Mouse (Mus musculus) ES-E14 (cell line): ENCODE measurements around the gene Mmachc. TPM values are rescaled to one million over a fixed set of nuclear protein-coding genes. Genes with fewer than 3 reads are reported as not detected.

Source experiments
- DNase-seq: peaks from one replicate; pipeline ENCODE4 v3.0.0-alpha.2; 2013; ENCODE audit warnings: low read depth, low spot score
- H3K27ac ChIP-seq: 2 replicates; pipeline ENCODE4 v1.5.1; 2012; ENCODE audit warnings: low read depth, mild to moderate bottlenecking, low read length, moderate library complexity, mixed read lengths; ENCODE audit not compliant: poor library complexity, insufficient read depth, severe bottlenecking
- H3K36me3 ChIP-seq: 2 replicates; pipeline ENCODE4 v1.6.1; 2012; ENCODE audit warnings: mild to moderate bottlenecking, low read length, moderate library complexity, mixed read lengths; ENCODE audit not compliant: control insufficient read depth, poor library complexity, insufficient read depth, severe bottlenecking
- H3K4me1 ChIP-seq, 2 experiments: fragments of 150-350 bp in 1 of 2; sonication (generic) in 1 of 2; 2 replicates each; pipeline ENCODE4 v1.6.1; 2012; ENCODE audit warnings: low read length in 2 of 2, mild to moderate bottlenecking in 1 of 2, mixed read lengths in 1 of 2; ENCODE audit not compliant: control insufficient read depth in 2 of 2, insufficient read depth in 2 of 2, poor library complexity in 1 of 2
- H3K4me3 ChIP-seq, 2 experiments: fragments of 150-350 bp in 1 of 2; sonication (generic) in 1 of 2; 2 replicates each; pipeline ENCODE4 v1.5.1; 2012; ENCODE audit warnings: low read length in 2 of 2, low read depth in 1 of 2, mild to moderate bottlenecking in 1 of 2, mixed read lengths in 1 of 2; ENCODE audit not compliant: insufficient read depth in 1 of 2, poor library complexity in 1 of 2, severe bottlenecking in 1 of 2
- H3K9ac ChIP-seq: 2 replicates; pipeline ENCODE4 v1.6.1; 2012; ENCODE audit warnings: low read depth, mild to moderate bottlenecking, low read length, mixed read lengths; ENCODE audit not compliant: poor library complexity, insufficient read depth, severe bottlenecking
- H3K9me3 ChIP-seq: fragments of 150-350 bp; sonication (generic); 2 replicates; pipeline ENCODE4 v1.6.1; 2012; ENCODE audit warnings: low read depth, mild to moderate bottlenecking, low read length; ENCODE audit not compliant: control insufficient read depth, insufficient read depth
- CHD2 ChIP-seq: IDR thresholded peaks from 2 replicates; pipeline ENCODE4 v1.6.1; 2014; ENCODE audit warnings: mild to moderate bottlenecking, low read depth, low read length, inconsistent platforms
- HCFC1 ChIP-seq: IDR thresholded peaks from 2 replicates; pipeline ENCODE4 v1.6.1; 2012; ENCODE audit warnings: low read length, inconsistent platforms, borderline replicate concordance; ENCODE audit not compliant: insufficient read depth
- MAFK ChIP-seq: IDR thresholded peaks from 2 replicates; pipeline ENCODE4 v1.6.1; 2014; ENCODE audit warnings: mild to moderate bottlenecking, low read depth, low read length, inconsistent platforms; ENCODE audit not compliant: insufficient read depth
- ZC3H11A ChIP-seq: IDR thresholded peaks from 2 replicates; pipeline ENCODE4 v1.6.1; 2012; ENCODE audit warnings: low read depth, mild to moderate bottlenecking, inconsistent platforms, low read length, borderline replicate concordance
- ZNF384 ChIP-seq: IDR thresholded peaks from 2 replicates; pipeline ENCODE4 v1.6.1; 2012; ENCODE audit warnings: low read depth, low read length, inconsistent platforms
- in situ Hi-C, 2 experiments: fragments of 600-800 bp; cut with MboI; formaldehyde crosslinking; loops; one replicate each; pipeline ENCODE4 v1.15.1; 2025; ENCODE audit warnings: low sequenced_read_pairs in 2 of 2, inconsistent platforms in 1 of 2; ENCODE audit not compliant: unreplicated experiment in 2 of 2
- total RNA-seq: library from RNA; depleted of rRNA; stranded (reverse); fragments of 300-350 nt; gene quantifications from 2 replicates; pipeline ENCODE4 v1.2.3, GENCODE M21; 2012

Mmachc gene
- total RNA-seq, 1 experiment, result 18.7 TPM

DNA sequence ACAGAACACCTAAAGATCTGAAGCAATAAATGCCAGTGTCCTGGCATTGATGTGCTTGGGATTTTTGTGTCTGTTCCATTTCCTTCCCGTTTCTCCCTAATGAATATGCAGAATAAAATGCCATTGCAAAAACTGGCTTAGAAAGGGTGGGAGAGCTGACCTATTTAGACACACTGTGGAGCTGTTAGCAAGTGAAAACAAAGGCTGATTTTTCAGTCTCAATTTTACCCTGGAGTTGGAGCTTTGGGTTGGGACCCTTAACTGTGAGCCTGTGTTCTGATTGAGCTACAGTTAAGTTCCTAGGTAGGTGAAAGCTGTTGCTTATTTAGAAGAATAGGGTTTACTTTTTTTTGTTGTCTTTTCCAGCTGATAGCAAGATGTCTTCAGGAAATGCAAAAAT lies 21.2 kb downstream of the Mmachc start:
- H3K27ac ChIP-seq, result no peak overlapping the region
- H3K9me3 ChIP-seq, result no peaks in the 10 kb centered on the region
- peak overlapping the region; percentile 74 to 96 for H3K4me3 ChIP-seq
- in situ Hi-C loops, result no loop called here
- peaks cover 39% of the 10 kb centered on the region for H3K36me3 ChIP-seq
- H3K4me1 ChIP-seq, result peaks cover 3 to 6% of the 10 kb centered on the region in 2 experiments; a peak in 3 of 4 replicates
- peak overlapping the region; percentile 99; the same call in 1 of the 2 replicates for H3K9ac ChIP-seq
- no peak for DNase-seq
- no peak for TF ChIP-seq ZNF384
- TF ChIP-seq CHD2, result no peak
- no peak for TF ChIP-seq MAFK
- no peak for TF ChIP-seq ZC3H11A
- TF ChIP-seq HCFC1, result no peak

DNA sequence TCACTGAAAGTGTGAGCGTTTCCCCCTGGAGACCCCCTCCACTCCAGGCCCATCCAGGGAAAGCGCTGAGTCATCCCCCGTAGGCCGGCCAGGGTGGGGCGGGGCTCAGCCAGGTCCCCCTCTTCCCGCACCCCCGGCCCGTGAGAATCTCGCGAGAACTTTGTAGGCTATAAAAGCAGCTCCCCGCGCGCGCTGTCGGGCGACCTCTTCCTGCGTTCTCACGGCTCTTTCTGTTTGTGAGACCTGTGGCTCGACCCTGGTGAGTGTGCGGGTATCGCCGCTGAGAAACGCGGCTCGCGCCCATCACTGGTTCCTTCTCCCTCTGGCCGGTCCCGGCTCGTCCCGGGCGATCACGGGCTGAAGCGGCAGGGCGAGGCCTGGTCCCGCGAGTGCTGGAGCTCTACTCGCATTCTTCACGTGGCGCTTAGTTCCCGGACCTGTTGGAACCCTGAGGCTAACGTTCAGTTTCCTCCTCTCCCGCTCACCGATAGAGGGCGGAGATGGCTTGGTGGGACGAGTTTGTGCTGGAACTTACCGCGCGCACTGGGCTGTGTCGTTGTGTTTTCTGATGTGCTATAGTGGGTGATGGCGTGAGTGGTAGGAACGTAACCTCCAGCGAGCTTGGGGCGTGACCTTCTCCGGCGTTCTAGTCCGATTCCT lies 22.7 kb downstream of the Mmachc start, which contains the start of gene Prdx1:
Gene Prdx1 (plus strand): TSS at position 143 of the 660 bp plus-strand sequence.
- Histone ChIP-seq H3K27ac (peak within 1 kb of the TSS; percentile 99), H3K4me3 (peak within 1 kb of the TSS; percentile 74 to 96), H3K36me3 (peaks cover 28% of the 10 kb centered on the region), H3K9ac (peak within 1 kb of the TSS; percentile 99), H3K4me1 (peaks cover 3 to 5% of the 10 kb centered on the region in 2 experiments; a peak in 3 of 4 replicates), H3K9me3 (no peaks in the 10 kb centered on the region)
- peak; percentile 92 for DNase-seq
- TF ChIP-seq HCFC1, result peak; percentile 62; the same call in 1 of the 2 replicates
- TF ChIP-seq ZC3H11A, result no peak
- peak; percentile 99 for TF ChIP-seq CHD2
- TF ChIP-seq MAFK, result peak; percentile 99
- TF ChIP-seq ZNF384, result no peak
- in situ Hi-C loops, result no loop called here

DNA sequence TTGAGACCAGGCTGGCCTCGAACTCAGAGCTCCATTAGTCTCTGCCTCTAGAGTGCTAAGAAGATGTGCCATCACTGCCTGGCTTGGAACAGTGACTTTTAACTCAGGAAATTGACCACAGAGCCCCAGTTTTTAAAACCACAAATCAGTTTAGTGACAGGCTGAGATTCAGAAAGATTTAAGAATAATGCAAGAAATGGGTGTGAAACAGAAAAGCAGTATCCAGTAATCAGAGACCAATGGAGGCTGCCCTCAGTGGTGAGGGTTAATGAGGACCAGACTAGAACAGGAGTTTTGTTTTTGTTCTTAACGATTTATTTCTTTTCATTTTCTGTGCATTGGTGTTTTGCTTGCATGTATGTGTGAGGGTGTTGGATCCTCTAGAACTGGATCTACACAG lies 23.5 kb downstream of the Mmachc start:
- no peak for DNase-seq

DNA sequence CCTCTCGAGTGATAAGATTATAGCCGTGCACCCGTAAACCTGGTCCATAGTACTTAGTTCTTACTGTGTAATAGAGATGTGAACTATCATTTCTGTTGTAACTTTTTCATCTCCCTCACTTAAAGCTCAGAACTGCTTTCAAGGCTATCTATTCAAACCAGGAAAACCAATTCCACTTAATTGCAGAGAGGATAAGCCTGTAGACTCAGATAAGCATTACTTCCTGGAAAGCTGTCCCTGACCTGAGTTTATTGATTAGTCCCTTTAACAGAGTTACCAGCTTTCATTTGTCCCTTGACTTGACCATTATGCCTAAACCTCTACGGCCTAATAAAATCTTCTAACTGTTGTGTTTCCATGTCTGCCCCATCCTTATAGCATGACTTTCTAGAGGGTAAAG lies 24.2 kb downstream of the Mmachc start:
- no peak overlapping the region for H3K9ac ChIP-seq
- peaks cover 14% of the 10 kb centered on the region for H3K36me3 ChIP-seq
- H3K4me1 ChIP-seq, result peaks cover 3 to 5% of the 10 kb centered on the region in 2 experiments; a peak in 2 of 4 replicates
- in situ Hi-C loops, result no loop called here
- no peaks in the 10 kb centered on the region for H3K9me3 ChIP-seq
- no peak overlapping the region for H3K4me3 ChIP-seq
- TF ChIP-seq MAFK (no peak), ZNF384 (no peak), CHD2 (no peak), HCFC1 (no peak), ZC3H11A (no peak)
- DNase-seq, result no peak
- H3K27ac ChIP-seq, result no peak overlapping the region

More for the DNA sequence above, 23.5 kb downstream of the Mmachc start:
- TF ChIP-seq CHD2, result no peak
- TF ChIP-seq ZNF384, result no peak
- TF ChIP-seq MAFK, result no peak
- TF ChIP-seq ZC3H11A, result no peak
- no peak for TF ChIP-seq HCFC1
- peak overlapping the region in 1 of 2 experiments; percentile 47; a peak in 2 of 4 replicates for H3K4me3 ChIP-seq
- no peaks in the 10 kb centered on the region for H3K9me3 ChIP-seq
- peak overlapping the region; percentile 84 for H3K9ac ChIP-seq
- H3K36me3 ChIP-seq, result peaks cover 21% of the 10 kb centered on the region
- H3K27ac ChIP-seq, result peak overlapping the region; percentile 90
- in situ Hi-C loops, result no loop called here
- peaks cover 3 to 5% of the 10 kb centered on the region in 2 experiments; a peak in 2 of 4 replicates for H3K4me1 ChIP-seq
